Mouse (Mus musculus): ENCODE data around the gene Nsun4. TPM values are rescaled to one million over a fixed set of nuclear protein-coding genes. Genes with fewer than 3 reads are reported as not detected.

Gene Nsun4
- total and polyA plus RNA-seq, 3 experiments: 19.9 to 32.8 (median 20.5) TPM

- TF ChIP-seq BHLHE40 (IDR thresholded peaks at IDR 0.05; ENCODE audit: low read depth, low read length): no peak
- no peak for TF ChIP-seq E2F4 (IDR thresholded peaks at IDR 0.05; ENCODE audit: insufficient replicate concordance, low read depth, low read length)
- TF ChIP-seq CHD1 (IDR thresholded peaks at IDR 0.05; ENCODE audit: low read depth, low read length): no peak
- no peak for TF ChIP-seq ZNF384 (IDR thresholded peaks at IDR 0.05; ENCODE audit: low read depth, low read length)
- no peak for TF ChIP-seq CTCF (conservative IDR thresholded peaks at IDR 0.05 in 1 of 2, IDR thresholded peaks at IDR 0.05 in 1 of 2; ENCODE audit: low read depth in 2 of 2, low read length in 2 of 2)
- TF ChIP-seq JUN (IDR thresholded peaks at IDR 0.05; ENCODE audit: insufficient read depth, low read depth, low read length): no peak
- TF ChIP-seq MAZ (IDR thresholded peaks at IDR 0.05; ENCODE audit: low read depth, low read length): no peak
- no peak for TF ChIP-seq POLR2A (IDR thresholded peaks at IDR 0.05; ENCODE audit: low read depth, low read length)
- Histone ChIP-seq H3K79me2 (replicated peaks; ENCODE audit: control insufficient read depth, extremely low read depth, insufficient read depth, poor library complexity, severe bottlenecking) (no peaks in the 10 kb centered on the region), H3K4me1 (ENCODE audit: control insufficient read depth in 1 of 2, insufficient read depth in 2 of 2) (no peaks in the 10 kb centered on the region), H3K9ac (ENCODE audit: insufficient read depth, low read depth) (no peak overlapping the region), H3K9me3 (replicated peaks; ENCODE audit: low read length) (no peaks in the 10 kb centered on the region), H3K4me2 (ENCODE audit: insufficient read depth, low read depth, poor library complexity, severe bottlenecking) (no peak overlapping the region), H3K27ac (ENCODE audit: insufficient read depth, low read depth) (no peak overlapping the region), H3K27me3 (replicated peaks) (no peaks in the 10 kb centered on the region), H3K36me3 (replicated peaks in 1 of 2; ENCODE audit: control insufficient read depth in 1 of 2, insufficient read depth in 1 of 2, low read length in 1 of 2) (peaks cover 36 to 68% of the 10 kb centered on the region in 2 experiments), H3K4me3 (replicated peaks in 1 of 3; ENCODE audit: low read depth in 2 of 3, low read length in 2 of 3, poor library complexity in 1 of 3) (no peak overlapping the region)
- dilution Hi-C loops (cut with MboI; ENCODE audit: extremely low pct_ligation_motif_present, extremely low pct_unique_long_range_greater_than_20kb, low sequenced_read_pairs) (no loop called here), in situ Hi-C loops (cut with MboI; ENCODE audit: low pct_ligation_motif_present, low pct_unique_long_range_greater_than_20kb, low sequenced_read_pairs) (no loop called here)
- no peak for DNase-seq (ENCODE audit: extremely low read depth)
Observed at GRCm38 (mm10) chr4:116033374-116033773, 20.3 kb downstream of the Nsun4 start.

GRCm38 (mm10) chr4:116032906-116033305 lies 20.8 kb downstream of the Nsun4 start:
- TF ChIP-seq EP300 (IDR thresholded peaks at IDR 0.05; ENCODE audit: low read length): no peak
- TF ChIP-seq ELF1 (IDR thresholded peaks at IDR 0.05; ENCODE audit: low read depth, low read length): no peak
- no peak for TF ChIP-seq CHD2 (IDR thresholded peaks at IDR 0.05; ENCODE audit: low read length)
- TF ChIP-seq UBTF (IDR thresholded peaks at IDR 0.05; ENCODE audit: low read depth, low read length): no peak
- TF ChIP-seq ZC3H11A (IDR thresholded peaks at IDR 0.05; ENCODE audit: low read depth, low read length): no peak
- no peak for TF ChIP-seq TCF12 (IDR thresholded peaks at IDR 0.05; ENCODE audit: low read depth, low read length)
- no peak for TF ChIP-seq SIN3A (IDR thresholded peaks at IDR 0.05; ENCODE audit: low read length)
- no peak for TF ChIP-seq ZMIZ1 (IDR thresholded peaks at IDR 0.05; ENCODE audit: low read depth, low read length)
- no peak for TF ChIP-seq PAX5 (IDR thresholded peaks at IDR 0.05; ENCODE audit: low read length)
- Histone ChIP-seq H3K4me1 (ENCODE audit: control insufficient read depth in 1 of 2, insufficient read depth in 2 of 2) (no peaks in the 10 kb centered on the region), H3K9me3 (replicated peaks; ENCODE audit: low read length) (no peaks in the 10 kb centered on the region), H3K27me3 (replicated peaks) (no peaks in the 10 kb centered on the region), H3K79me2 (replicated peaks; ENCODE audit: control insufficient read depth, extremely low read depth, insufficient read depth, poor library complexity, severe bottlenecking) (no peaks in the 10 kb centered on the region), H3K36me3 (replicated peaks in 1 of 2; ENCODE audit: control insufficient read depth in 1 of 2, insufficient read depth in 1 of 2, low read length in 1 of 2) (peaks cover 35 to 64% of the 10 kb centered on the region in 2 experiments), H3K27ac (ENCODE audit: insufficient read depth, low read depth) (no peak overlapping the region), H3K4me3 (replicated peaks in 1 of 3; ENCODE audit: low read depth in 2 of 3, low read length in 2 of 3, poor library complexity in 1 of 3) (no peak overlapping the region), H3K9ac (ENCODE audit: insufficient read depth, low read depth) (no peak overlapping the region), H3K4me2 (ENCODE audit: insufficient read depth, low read depth, poor library complexity, severe bottlenecking) (no peak overlapping the region)
- no peak for DNase-seq (ENCODE audit: extremely low read depth)
- in situ Hi-C loops (cut with MboI; ENCODE audit: low pct_ligation_motif_present, low pct_unique_long_range_greater_than_20kb, low sequenced_read_pairs): no loop called here
- dilution Hi-C loops (cut with MboI; ENCODE audit: extremely low pct_ligation_motif_present, extremely low pct_unique_long_range_greater_than_20kb, low sequenced_read_pairs): no loop called here
